8 mouse cellular contexts compared by ENCODE assay signal in genomic region chr15:81810150-81810549, GRCm38 (mm10). TPM values are rescaled to one million over a fixed set of nuclear protein-coding genes. Genes with fewer than 3 reads are reported as not detected.
DNase-seq lines count a peak whose midpoint lies in the region; ATAC-seq and TF ChIP-seq lines count a peak whose summit lies in the region.

No protein-coding gene starts in this region.

- H3K9ac ChIP-seq in forebrain, embryonic 15.5 days (replicated peaks), result peak overlapping the region; percentile 52
- H3K9ac ChIP-seq in liver, embryonic 15.5 days, result peak overlapping the region; percentile 55; the same call in 1 of the 2 replicates

- peak; percentile 56 for ATAC-seq in cerebellum, adult (ENCODE audit: insufficient number of reproducible peaks, low FRiP score, low TSS enrichment)
- 0 out of 2 replicates have a peak, but pooled peaks have one; percentile 13 for ATAC-seq in forebrain, embryonic 15.5 days (replicated peaks)
- ATAC-seq in liver, embryonic 15.5 days (ENCODE audit: insufficient read depth), result no peak

- H3K4me1 ChIP-seq in forebrain, embryonic 15.5 days, result peaks cover 35% of the 10 kb centered on the region
- H3K4me1 ChIP-seq in liver, embryonic 15.5 days (replicated peaks), result peaks cover 50% of the 10 kb centered on the region
- H3K4me1 ChIP-seq in olfactory bulb, adult 2 months (ENCODE audit: control insufficient read depth, insufficient read depth, low read length), result peaks cover 16% of the 10 kb centered on the region

- H3K4me3 ChIP-seq in forebrain, embryonic 15.5 days, result peak overlapping the region; percentile 72
- peak overlapping the region; percentile 77 for H3K4me3 ChIP-seq in liver, embryonic 15.5 days (replicated peaks)
- H3K4me3 ChIP-seq in olfactory bulb, adult 2 months (ENCODE audit: insufficient read depth, low read depth, low read length), result peak overlapping the region; percentile 68

- under 1% methylated on average over 10 of the region's 10 CpGs for WGBS in forebrain, embryonic 15.5 days
- WGBS in large intestine, adult 2 months, result under 1% methylated on average over 10 of the region's 10 CpGs
- WGBS in liver, embryonic 15.5 days (ENCODE audit: insufficient replicate concordance), result 2% methylated on average over 10 of the region's 10 CpGs
- WGBS in olfactory bulb, adult 2 months, result under 1% methylated on average over 10 of the region's 10 CpGs

- no peak for TF ChIP-seq POLR2A in olfactory bulb, adult 2 months (IDR thresholded peaks at IDR 0.05; ENCODE audit: insufficient read depth, low read depth, low read length)

- H3K9me3 ChIP-seq in forebrain, embryonic 15.5 days, result no peaks in the 10 kb centered on the region
- no peaks in the 10 kb centered on the region for H3K9me3 ChIP-seq in liver, embryonic 15.5 days (replicated peaks)

- peak; percentile 35 for DNase-seq in ES-CJ7 (ENCODE audit: low read depth, low spot score)
- peak; percentile 91 to 96 for DNase-seq in heart, postnatal 14 days
- DNase-seq in large intestine, adult 2 months (ENCODE audit: low read depth, low spot score), result peak; percentile 86
- DNase-seq in thymus, postnatal 0 days (ENCODE audit: low spot score), result peak; percentile 57

- peaks cover 3% of the 10 kb centered on the region for H3K36me3 ChIP-seq in forebrain, embryonic 15.5 days
- H3K36me3 ChIP-seq in liver, embryonic 15.5 days (replicated peaks), result peaks cover 3% of the 10 kb centered on the region; the same call in 1 of the 2 replicates

- H3K27me3 ChIP-seq in forebrain, embryonic 15.5 days, result no peaks in the 10 kb centered on the region
- H3K27me3 ChIP-seq in liver, embryonic 15.5 days, result no peaks in the 10 kb centered on the region

- intact Hi-C loops in heart, postnatal 14 days (cut with DNase I), result loop anchor here (2.0 kb wide), 2 partner anchors 49 to 65 kb away; partner anchors contain the start of genes Rangap1, Tob2 and Zc3h7b

- no peak for TF ChIP-seq CTCF in olfactory bulb, adult 2 months (IDR thresholded peaks at IDR 0.05; ENCODE audit: insufficient read depth, low read depth, low read length)

- peak overlapping the region; percentile 71 for H3K4me2 ChIP-seq in forebrain, embryonic 15.5 days (replicated peaks)
- H3K4me2 ChIP-seq in liver, embryonic 15.5 days, result peak overlapping the region; percentile 99

- H3K27ac ChIP-seq in forebrain, embryonic 15.5 days (replicated peaks), result peak overlapping the region; percentile 90
- peak overlapping the region; percentile 73 for H3K27ac ChIP-seq in liver, embryonic 15.5 days (replicated peaks)
- H3K27ac ChIP-seq in olfactory bulb, adult 2 months (ENCODE audit: insufficient read depth, low read depth, low read length), result peak overlapping the region; percentile 98

RNA-seq across cellular contexts. Expression of gene Tef, which starts 7.9 kb away (rescaled TPM):
- 31.9 and 32.6 TPM in 2 replicates for polyA plus RNA-seq in forebrain, embryonic 15.5 days (2015; fragmentation: Nextera tagmentation; extraction: Ambion mirVana)
- total RNA-seq in heart, postnatal 14 days (2021), result 10 to 100 TPM; 69.3 to 93.0 TPM
- polyA plus RNA-seq in large intestine, adult 2 months (2012; rRNA removed), result 5.9 and 11.3 TPM in 2 replicates
- 6.2 and 8.1 TPM in 2 replicates for polyA plus RNA-seq in liver, embryonic 15.5 days (2015; fragmentation: Nextera tagmentation; extraction: Ambion mirVana)
- polyA plus RNA-seq in olfactory bulb, adult 2 months (2012; ENCODE audit: insufficient read depth, insufficient read length, low replicate concordance, missing spikeins), result 278 TPM in 1 of 2 replicates, not detected in the other
- polyA plus RNA-seq in thymus, postnatal 0 days (2015; fragmentation: Nextera tagmentation; extraction: Ambion mirVana), result 12.3 and 14.8 TPM in 2 replicates

RNA-seq across cellular contexts. Expression of gene Tob2, which starts 48.4 kb away (rescaled TPM):
- polyA plus RNA-seq in forebrain, embryonic 15.5 days (2015; fragmentation: Nextera tagmentation; extraction: Ambion mirVana), result 20.2 and 21.1 TPM in 2 replicates
- 100 to 1,000 TPM; 119 to 131 TPM for total RNA-seq in heart, postnatal 14 days (2021)
- 16.5 and 29.7 TPM in 2 replicates for polyA plus RNA-seq in large intestine, adult 2 months (2012; rRNA removed)
- polyA plus RNA-seq in liver, embryonic 15.5 days (2015; fragmentation: Nextera tagmentation; extraction: Ambion mirVana), result 11.1 and 12.2 TPM in 2 replicates
- not detected in 2 replicates for polyA plus RNA-seq in olfactory bulb, adult 2 months (2012; ENCODE audit: insufficient read depth, insufficient read length, low replicate concordance, missing spikeins)
- polyA plus RNA-seq in thymus, postnatal 0 days (2015; fragmentation: Nextera tagmentation; extraction: Ambion mirVana), result 28.8 TPM in 2 replicates

Comparison
In these comparisons a context has a peak if more than half of its experiments do, and no peak if none do; other contexts are left out.
1. DNase-seq: peak in every context shown above with its lines; median percentile 94 in heart, postnatal 14 days; 86 in large intestine, adult 2 months; 57 in thymus, postnatal 0 days; 35 in ES-CJ7.